Mouse (Mus musculus) stomach, postnatal 0 days (tissue): ENCODE measurements at regions not wholly inside any gene's neighbourhood (a gene's known extent, or its start where the extent isn't known, plus 50 kb on each side); places are given as distances from the start of the nearest gene placed in this dataset.

Experiments
- CTCF ChIP-seq: IDR thresholded peaks from 2 replicates; pipeline ENCODE4 v1.5.1; 2016; ENCODE audit warnings: antibody characterized with exemption, low read depth, mild to moderate bottlenecking, moderate library complexity
- EP300 ChIP-seq: optimal IDR thresholded peaks from 2 replicates; pipeline ENCODE3; 2016; ENCODE audit warnings: antibody characterized with exemption

GRCm38 (mm10) chr2:55841521-55841920, 405.8 kb downstream of the Kcnj3 start:
- peak; percentile 55 for TF ChIP-seq CTCF
- TF ChIP-seq EP300: no peak
